Mouse (Mus musculus) frontal cortex, adult 2 months (tissue): ENCODE measurements at regions not wholly inside any gene's neighbourhood (a gene's known extent, or its start where the extent isn't known, plus 50 kb on each side); places are given as distances from the start of the nearest gene placed in this dataset.
A peak's percentile ranks its signal among the peaks of the same experiment; 100 is the strongest.
"Not testable (repeated sequence)": the region's sequence is repeated elsewhere in the genome, so short reads cannot be mapped to it uniquely, and the experiment has no call there.

Experiments
- DNase-seq, 2 experiments: peaks; one replicate each; pipeline ENCODE4 v3.0.0; 2022; ENCODE audit warnings: low spot score in 1 of 2; ENCODE audit errors: extremely low spot score in 1 of 2

GRCm38 (mm10) chr4:53264501-53264900 lies 104.8 kb upstream of the Abca1 start:
- no peak for DNase-seq

- peak; percentile 43 to 67 for DNase-seq
Measured at GRCm38 (mm10) chr4:53263776-53264175, 104.1 kb upstream of the Abca1 start.

GRCm38 (mm10) chr4:53262466-53262865 lies 102.8 kb upstream of the Abca1 start:
- no peak for DNase-seq

- DNase-seq: no peak
Measured at GRCm38 (mm10) chr4:53261556-53262140, 102.0 kb upstream of the Abca1 start.

GRCm38 (mm10) chr4:53258975-53259374 lies 99.3 kb upstream of the Abca1 start:
- DNase-seq: no peak

GRCm38 (mm10) chr4:53256996-53257395 lies 97.3 kb upstream of the Abca1 start:
- no peak for DNase-seq

GRCm38 (mm10) chr4:53254483-53254882 lies 94.8 kb upstream of the Abca1 start:
- DNase-seq: no peak

- peak; percentile 24 to 38 for DNase-seq
Measured at GRCm38 (mm10) chr4:53253680-53254079, 94.0 kb upstream of the Abca1 start.

- DNase-seq: peak in 1 of 2 experiments; percentile 15
Measured at GRCm38 (mm10) chr4:53250325-53250724, 90.6 kb upstream of the Abca1 start.

- no peak for DNase-seq
Measured at GRCm38 (mm10) chr4:53246083-53246747, 86.5 kb upstream of the Abca1 start.

- DNase-seq: no peak
Measured at GRCm38 (mm10) chr4:53245553-53245952, 85.9 kb upstream of the Abca1 start.

GRCm38 (mm10) chr4:53243473-53243872 lies 83.8 kb upstream of the Abca1 start:
- DNase-seq: not testable (repeated sequence)

- DNase-seq: no peak
Measured at GRCm38 (mm10) chr4:53239856-53240255, 80.2 kb upstream of the Abca1 start.

- DNase-seq: no peak
Measured at GRCm38 (mm10) chr4:53238314-53239259, 78.9 kb upstream of the Abca1 start.

GRCm38 (mm10) chr4:53235870-53236269 lies 76.2 kb upstream of the Abca1 start:
- no peak for DNase-seq

GRCm38 (mm10) chr4:53232436-53232835 lies 72.7 kb upstream of the Abca1 start:
- no peak for DNase-seq

- no peak for DNase-seq
Measured at GRCm38 (mm10) chr4:53231867-53232266, 72.2 kb upstream of the Abca1 start.

- DNase-seq: no peak
Measured at GRCm38 (mm10) chr4:53231046-53231445, 71.4 kb upstream of the Abca1 start.

GRCm38 (mm10) chr4:53228444-53228843 lies 68.7 kb upstream of the Abca1 start:
- DNase-seq: no peak

- DNase-seq: no peak
Measured at GRCm38 (mm10) chr4:53227771-53228170, 68.1 kb upstream of the Abca1 start.

- no peak for DNase-seq
Measured at GRCm38 (mm10) chr4:53227071-53227470, 67.4 kb upstream of the Abca1 start.
